Mouse (Mus musculus): ENCODE results near the gene Adamts8. TPM values are rescaled to one million over a fixed set of nuclear protein-coding genes. Genes with fewer than 3 reads are reported as not detected.

The Adamts8 gene
- polyA plus RNA-seq, 1 experiment from 2014 or later: 1.7 TPM

- Histone ChIP-seq H3K9ac (replicated peaks) (peak within 1 kb of the TSS; percentile 66), H3K27ac (peak within 1 kb of the TSS; percentile 64), H3K27me3 (peaks cover 32% of the 10 kb centered on the region), H3K4me1 (replicated peaks) (peaks cover 26% of the 10 kb centered on the region), H3K4me2 (peak within 1 kb of the TSS; percentile 91), H3K9me3 (no peaks in the 10 kb centered on the region), H3K4me3 (replicated peaks) (peak within 1 kb of the TSS; percentile 62), H3K36me3 (no peaks in the 10 kb centered on the region)
- under 1% methylated on average over 46 of the region's 47 CpGs for WGBS
- ATAC-seq (ENCODE audit: insufficient number of reproducible peaks, insufficient read depth, low FRiP score, low TSS enrichment, low read depth): peak; percentile 82
Observed at GRCm38 (mm10) chr9:30922197-30922894, 20.0 kb upstream of the Adamts8 start, which contains the start of gene Adamts15. Gene Adamts15 (minus strand): TSS chr9:30922452.

- no peaks in the 10 kb centered on the region for H3K36me3 ChIP-seq
- H3K9me3 ChIP-seq: no peaks in the 10 kb centered on the region
- H3K9ac ChIP-seq (replicated peaks): no peak overlapping the region
- H3K4me3 ChIP-seq (replicated peaks): no peak overlapping the region
- no peaks in the 10 kb centered on the region for H3K4me1 ChIP-seq (replicated peaks)
- 90% methylated on average over 2 of the region's 2 CpGs for WGBS
- no peak overlapping the region for H3K27ac ChIP-seq
- H3K27me3 ChIP-seq: peaks cover under 1% of the 10 kb centered on the region; the same call in 1 of the 2 replicates
- ATAC-seq (ENCODE audit: insufficient number of reproducible peaks, insufficient read depth, low FRiP score, low TSS enrichment, low read depth): no peak
- H3K4me2 ChIP-seq: no peak overlapping the region
Observed at GRCm38 (mm10) chr9:30928759-30929158, 13.6 kb upstream of the Adamts8 start.

DNA sequence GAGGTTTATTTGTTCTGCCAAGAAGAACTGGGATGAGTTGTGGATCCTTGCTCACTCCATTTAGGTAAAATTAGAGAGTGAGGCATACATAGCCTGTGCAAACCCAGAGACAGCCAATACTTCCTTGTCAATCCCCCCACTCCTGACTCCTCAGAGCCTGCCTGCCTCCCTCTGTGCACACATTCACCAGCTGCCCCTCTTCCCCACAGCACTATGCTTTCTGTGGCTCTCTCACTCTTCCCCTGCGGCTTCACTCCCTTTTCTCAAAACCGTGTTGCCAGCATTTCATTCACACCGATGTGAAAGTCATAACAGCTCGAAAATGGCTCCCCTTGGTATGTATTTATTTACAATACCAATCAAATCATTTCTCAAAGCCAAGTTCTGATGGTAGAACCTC is 10.0 kb upstream of the Adamts8 start:
- H3K9ac ChIP-seq (replicated peaks): no peak overlapping the region
- WGBS: 86% methylated on average over 4 of the region's 4 CpGs
- no peak for ATAC-seq (ENCODE audit: insufficient number of reproducible peaks, insufficient read depth, low FRiP score, low TSS enrichment, low read depth)
- H3K4me3 ChIP-seq (replicated peaks): no peak overlapping the region
- no peak overlapping the region for H3K27ac ChIP-seq
- no peak overlapping the region for H3K4me2 ChIP-seq
- no peaks in the 10 kb centered on the region for H3K4me1 ChIP-seq (replicated peaks)
- no peaks in the 10 kb centered on the region for H3K27me3 ChIP-seq
- no peaks in the 10 kb centered on the region for H3K9me3 ChIP-seq
- H3K36me3 ChIP-seq: no peaks in the 10 kb centered on the region

DNA sequence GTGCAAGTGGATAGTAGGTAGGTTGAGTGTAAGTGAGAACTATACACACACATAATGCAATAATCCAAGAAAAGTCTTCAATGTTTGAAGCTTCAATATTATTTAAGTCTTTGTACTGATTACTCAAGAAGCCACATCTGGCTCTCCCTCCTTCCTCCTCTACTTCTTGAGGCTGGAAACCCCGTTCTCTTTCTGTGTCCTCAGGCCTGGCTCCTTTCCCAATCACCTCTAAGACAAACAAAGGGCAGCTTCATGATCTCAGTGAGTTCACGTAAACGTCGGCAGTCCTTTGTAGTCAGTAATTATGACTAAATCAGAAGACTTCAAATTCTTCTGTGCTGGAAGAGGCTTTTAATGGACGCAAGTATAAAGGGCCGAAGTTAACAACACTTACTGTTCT is 7.5 kb upstream of the Adamts8 start:
- no peaks in the 10 kb centered on the region for H3K36me3 ChIP-seq
- no peak overlapping the region for H3K9ac ChIP-seq (replicated peaks)
- WGBS: 53% methylated on average over 6 of the region's 6 CpGs
- no peaks in the 10 kb centered on the region for H3K4me1 ChIP-seq (replicated peaks)
- no peak for ATAC-seq (ENCODE audit: insufficient number of reproducible peaks, insufficient read depth, low FRiP score, low TSS enrichment, low read depth)
- no peak overlapping the region for H3K4me2 ChIP-seq
- H3K9me3 ChIP-seq: peaks cover 3% of the 10 kb centered on the region; the same call in 1 of the 2 replicates
- no peak overlapping the region for H3K4me3 ChIP-seq (replicated peaks)
- H3K27ac ChIP-seq: no peak overlapping the region
- H3K27me3 ChIP-seq: peaks cover 13% of the 10 kb centered on the region; the same call in 1 of the 2 replicates

- H3K36me3 ChIP-seq: no peaks in the 10 kb centered on the region
- 0 out of 2 replicates have a peak overlapping the region, but pooled peaks have one; percentile 2 for H3K4me2 ChIP-seq
- peaks cover 29% of the 10 kb centered on the region for H3K27me3 ChIP-seq
- ATAC-seq (ENCODE audit: insufficient number of reproducible peaks, insufficient read depth, low FRiP score, low TSS enrichment, low read depth): 0 out of 2 replicates have a peak, but pooled peaks have one; percentile 31
- WGBS: 33% methylated on average over 9 of the region's 9 CpGs
- peaks cover 3% of the 10 kb centered on the region; the same call in 1 of the 2 replicates for H3K9me3 ChIP-seq
- H3K4me1 ChIP-seq (replicated peaks): no peaks in the 10 kb centered on the region
- H3K9ac ChIP-seq (replicated peaks): no peak overlapping the region
- H3K27ac ChIP-seq: no peak overlapping the region
- H3K4me3 ChIP-seq (replicated peaks): no peak overlapping the region
Observed at GRCm38 (mm10) chr9:30936674-30937438, 5.5 kb upstream of the Adamts8 start.

- no peak for ATAC-seq (ENCODE audit: insufficient number of reproducible peaks, insufficient read depth, low FRiP score, low TSS enrichment, low read depth)
- Histone ChIP-seq H3K4me1 (replicated peaks) (peaks cover 14% of the 10 kb centered on the region), H3K9ac (replicated peaks) (no peak overlapping the region), H3K9me3 (peaks cover 3% of the 10 kb centered on the region; the same call in 1 of the 2 replicates), H3K4me3 (replicated peaks) (no peak overlapping the region), H3K36me3 (no peaks in the 10 kb centered on the region), H3K27ac (no peak overlapping the region), H3K4me2 (no peak overlapping the region), H3K27me3 (peaks cover 63% of the 10 kb centered on the region)
- WGBS: 5% methylated on average over 6 of the region's 6 CpGs
Observed at GRCm38 (mm10) chr9:30940328-30940727, 2.0 kb upstream of the Adamts8 start.

GRCm38 (mm10) chr9:30943341-30943740 is 979 bp downstream of the Adamts8 start:
- Histone ChIP-seq H3K9ac (replicated peaks) (peak overlapping the region; percentile 56), H3K27ac (no peak overlapping the region), H3K4me3 (replicated peaks) (peak overlapping the region; percentile 63), H3K27me3 (peaks cover 80% of the 10 kb centered on the region), H3K4me2 (peak overlapping the region; percentile 100), H3K4me1 (replicated peaks) (peaks cover 14% of the 10 kb centered on the region), H3K9me3 (peaks cover 3% of the 10 kb centered on the region; the same call in 1 of the 2 replicates), H3K36me3 (no peaks in the 10 kb centered on the region)
- under 1% methylated on average over 14 of the region's 14 CpGs for WGBS
- ATAC-seq (ENCODE audit: insufficient number of reproducible peaks, insufficient read depth, low FRiP score, low TSS enrichment, low read depth): no peak

DNA sequence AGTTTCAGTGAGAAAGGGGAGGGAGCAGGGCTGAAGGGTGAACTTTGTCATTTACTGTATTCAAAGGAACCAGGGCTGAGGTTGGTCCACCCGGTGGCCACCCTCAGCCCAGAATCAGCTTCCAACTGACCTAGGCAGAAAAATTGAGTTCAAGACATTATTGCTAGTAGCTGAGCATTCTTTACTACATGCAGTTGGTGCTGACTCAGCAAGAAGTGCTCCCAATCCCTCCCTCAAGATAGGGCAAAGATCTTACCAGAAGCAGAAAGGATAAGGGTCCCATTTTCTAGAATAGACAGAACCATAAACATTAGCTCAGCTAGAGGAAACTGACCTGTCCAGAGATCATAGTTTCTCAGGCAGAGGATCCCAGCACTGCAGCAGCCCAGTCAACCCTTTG is 1.9 kb downstream of the Adamts8 start:
- ATAC-seq (ENCODE audit: insufficient number of reproducible peaks, insufficient read depth, low FRiP score, low TSS enrichment, low read depth): no peak
- 0 out of 2 replicates have a peak overlapping the region, but pooled peaks have one; percentile 63 for H3K4me3 ChIP-seq (replicated peaks)
- 37% methylated on average over 1 of the region's 1 CpGs for WGBS
- no peak overlapping the region for H3K4me2 ChIP-seq
- peaks cover 3% of the 10 kb centered on the region; the same call in 1 of the 2 replicates for H3K9me3 ChIP-seq
- peaks cover 14% of the 10 kb centered on the region for H3K4me1 ChIP-seq (replicated peaks)
- H3K27me3 ChIP-seq: peaks cover 72% of the 10 kb centered on the region
- H3K36me3 ChIP-seq: no peaks in the 10 kb centered on the region
- no peak overlapping the region for H3K27ac ChIP-seq
- no peak overlapping the region for H3K9ac ChIP-seq (replicated peaks)

DNA sequence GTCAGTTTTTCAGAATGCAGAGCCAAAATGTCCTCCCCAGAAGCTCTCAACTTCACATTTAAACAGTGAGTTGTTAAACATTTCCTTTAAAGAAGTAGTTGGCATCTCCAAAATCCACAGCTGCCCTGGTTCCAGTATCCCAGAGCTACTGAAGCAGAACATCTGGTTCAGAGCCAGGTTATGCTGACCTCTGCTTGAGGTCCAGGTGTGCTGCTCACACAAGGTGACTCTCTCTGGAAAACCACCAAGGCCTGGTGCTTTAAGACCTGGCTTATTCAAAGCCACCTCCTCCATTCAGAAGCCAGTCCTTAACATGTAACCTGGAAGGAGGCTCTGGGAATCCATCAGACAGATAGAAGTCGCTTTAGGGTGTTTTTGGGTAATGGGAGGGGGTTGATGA is 2.9 kb downstream of the Adamts8 start:
- Histone ChIP-seq H3K9ac (replicated peaks) (no peak overlapping the region), H3K4me2 (no peak overlapping the region), H3K27me3 (peaks cover 70% of the 10 kb centered on the region), H3K4me3 (replicated peaks) (no peak overlapping the region), H3K27ac (no peak overlapping the region), H3K4me1 (replicated peaks) (peaks cover 14% of the 10 kb centered on the region), H3K9me3 (no peaks in the 10 kb centered on the region), H3K36me3 (no peaks in the 10 kb centered on the region)
- ATAC-seq (ENCODE audit: insufficient number of reproducible peaks, insufficient read depth, low FRiP score, low TSS enrichment, low read depth): no peak
- 40% methylated on average over 1 of the region's 1 CpGs for WGBS

- Histone ChIP-seq H3K36me3 (no peaks in the 10 kb centered on the region), H3K4me3 (replicated peaks) (no peak overlapping the region), H3K9ac (replicated peaks) (no peak overlapping the region), H3K27ac (no peak overlapping the region), H3K4me2 (no peak overlapping the region), H3K4me1 (replicated peaks) (peaks cover 4% of the 10 kb centered on the region; the same call in 1 of the 2 replicates), H3K9me3 (no peaks in the 10 kb centered on the region), H3K27me3 (peaks cover 29% of the 10 kb centered on the region)
- no peak for ATAC-seq (ENCODE audit: insufficient number of reproducible peaks, insufficient read depth, low FRiP score, low TSS enrichment, low read depth)
- 84% methylated on average over 3 of the region's 3 CpGs for WGBS
Observed at GRCm38 (mm10) chr9:30949422-30949821, 7.1 kb downstream of the Adamts8 start.

DNA sequence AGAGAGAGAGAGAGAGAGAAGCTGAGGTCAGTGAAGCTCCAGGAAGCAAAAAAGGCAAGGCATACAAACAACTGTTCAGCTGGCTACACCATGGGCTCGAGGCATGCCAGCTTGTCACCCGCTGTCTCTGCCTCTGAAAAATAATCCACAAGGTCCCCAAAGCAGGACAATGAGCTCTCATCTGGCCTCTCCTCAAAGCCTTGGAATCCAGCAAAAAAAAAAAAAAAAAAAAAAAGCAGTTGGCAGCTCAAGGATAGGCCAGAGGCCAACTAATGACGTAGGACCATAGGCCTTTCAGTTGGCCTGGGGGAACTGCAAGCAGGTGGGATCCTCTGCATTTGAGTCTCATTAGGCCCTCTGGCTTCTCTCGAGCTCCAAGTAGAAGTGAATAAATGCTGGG is 7.6 kb downstream of the Adamts8 start:
- Histone ChIP-seq H3K4me1 (replicated peaks) (peaks cover 4% of the 10 kb centered on the region; the same call in 1 of the 2 replicates), H3K27me3 (peaks cover 24% of the 10 kb centered on the region), H3K4me3 (replicated peaks) (no peak overlapping the region), H3K27ac (no peak overlapping the region), H3K9me3 (no peaks in the 10 kb centered on the region), H3K4me2 (no peak overlapping the region), H3K9ac (replicated peaks) (no peak overlapping the region), H3K36me3 (no peaks in the 10 kb centered on the region)
- WGBS: 86% methylated on average over 4 of the region's 4 CpGs
- ATAC-seq (ENCODE audit: insufficient number of reproducible peaks, insufficient read depth, low FRiP score, low TSS enrichment, low read depth): no peak
